Mouse (Mus musculus) MEL (cell line): ENCODE data around the gene Tex9. TPM values are rescaled to one million over a fixed set of nuclear protein-coding genes. Genes with fewer than 3 reads are reported as not detected.

Source experiments
- DNase-seq: peaks from one replicate; pipeline ENCODE4 v3.0.0; 2011; ENCODE audit warnings: low read depth, low spot score
- H3K27ac ChIP-seq: 2 replicates; pipeline ENCODE4 v1.5.1; 2012; ENCODE audit warnings: low read depth, mild to moderate bottlenecking, control low read depth, low read length, moderate library complexity; ENCODE audit not compliant: control insufficient read depth
- H3K27me3 ChIP-seq, 2 experiments: fragments of 150-350 bp in 1 of 2; sonication (generic) in 1 of 2; 2 replicates each; pipeline ENCODE4 v1.6.1; 2012; ENCODE audit warnings: low read length in 2 of 2, mild to moderate bottlenecking in 2 of 2, improper control_type of control experiment in 1 of 2, moderate library complexity in 1 of 2; ENCODE audit not compliant: insufficient read depth in 2 of 2, control insufficient read depth in 1 of 2
- H3K36me3 ChIP-seq, 2 experiments: 2 replicates each; pipeline ENCODE4 v1.6.1; 2012 to 2014; ENCODE audit warnings: low read length in 2 of 2, improper control_type of control experiment in 1 of 2, inconsistent platforms in 1 of 2, mild to moderate bottlenecking in 1 of 2; ENCODE audit not compliant: insufficient read depth in 2 of 2, control insufficient read depth in 1 of 2
- H3K4me1 ChIP-seq, 2 experiments: fragments of 150-350 bp in 1 of 2; sonication (generic) in 1 of 2; 2 replicates each; pipeline ENCODE4 v1.6.1; 2012; ENCODE audit warnings: low read length in 2 of 2, improper control_type of control experiment in 1 of 2, mild to moderate bottlenecking in 1 of 2; ENCODE audit not compliant: insufficient read depth in 2 of 2, control insufficient read depth in 1 of 2
- H3K4me3 ChIP-seq, 2 experiments: fragments of 150-350 bp in 1 of 2; sonication (generic) in 1 of 2; 2 replicates each; pipeline ENCODE4 v1.5.1; 2012; ENCODE audit warnings: low read depth in 2 of 2, low read length in 2 of 2, mild to moderate bottlenecking in 2 of 2, moderate library complexity in 2 of 2, control low read depth in 1 of 2, improper control_type of control experiment in 1 of 2; ENCODE audit not compliant: control insufficient read depth in 1 of 2, insufficient read depth in 1 of 2
- H3K79me2 ChIP-seq: 2 replicates; pipeline ENCODE4 v1.6.1; 2012; ENCODE audit warnings: mild to moderate bottlenecking, low read length, moderate library complexity; ENCODE audit not compliant: control insufficient read depth, poor library complexity, insufficient read depth
- H3K9ac ChIP-seq: 2 replicates; pipeline ENCODE4 v1.6.1; 2012; ENCODE audit warnings: low read depth, mild to moderate bottlenecking, control low read depth, low read length, moderate library complexity; ENCODE audit not compliant: control insufficient read depth, poor library complexity, severe bottlenecking
- H3K9me3 ChIP-seq: fragments of 150-350 bp; sonication (generic); replicated peaks from 2 replicates; pipeline ENCODE4 v1.6.1; 2012; ENCODE audit warnings: mild to moderate bottlenecking, low read length, improper control_type of control experiment, moderate library complexity; ENCODE audit not compliant: insufficient read depth
- BHLHE40 ChIP-seq: IDR thresholded peaks from 2 replicates; pipeline ENCODE4 v1.6.1; 2012; ENCODE audit warnings: low read depth, mild to moderate bottlenecking, inconsistent platforms, low read length, improper control_type of control experiment, borderline replicate concordance
- CHD2 ChIP-seq: IDR thresholded peaks from 2 replicates; pipeline ENCODE4 v1.6.1; 2011; ENCODE audit warnings: low read length, improper control_type of control experiment
- ELF1 ChIP-seq: IDR thresholded peaks from 2 replicates; pipeline ENCODE4 v1.6.1; 2014; ENCODE audit warnings: low read depth, mild to moderate bottlenecking, inconsistent platforms, low read length, improper control_type of control experiment, moderate library complexity
- ETS1 ChIP-seq: IDR thresholded peaks from 2 replicates; pipeline ENCODE4 v1.6.1; 2012; ENCODE audit warnings: low read depth, mild to moderate bottlenecking, inconsistent platforms, low read length, improper control_type of control experiment, moderate library complexity
- GABPA ChIP-seq: IDR thresholded peaks from 2 replicates; pipeline ENCODE4 v1.6.1; 2012; ENCODE audit warnings: low read depth, mild to moderate bottlenecking, inconsistent platforms, low read length, improper control_type of control experiment, moderate library complexity
- GATA1 ChIP-seq: IDR thresholded peaks from 2 replicates; pipeline ENCODE4 v1.6.1; 2011; ENCODE audit warnings: low read depth, low read length, improper control_type of control experiment
- HCFC1 ChIP-seq: IDR thresholded peaks from 2 replicates; pipeline ENCODE4 v1.6.1; 2012; ENCODE audit warnings: low read depth, mild to moderate bottlenecking, inconsistent platforms, low read length, improper control_type of control experiment, moderate library complexity
- JUND ChIP-seq: IDR thresholded peaks from 2 replicates; pipeline ENCODE4 v1.6.1; 2011; ENCODE audit warnings: low read depth, mild to moderate bottlenecking, improper control_type of control experiment, low read length
- KAT2A ChIP-seq: conservative IDR thresholded peaks from 2 replicates; pipeline ENCODE4 v1.6.1; 2012; ENCODE audit warnings: low read depth, low read length, improper control_type of control experiment, inconsistent platforms
- MAFK ChIP-seq: IDR thresholded peaks from 2 replicates; pipeline ENCODE4 v1.6.1; 2011; ENCODE audit warnings: low read depth, mild to moderate bottlenecking, low read length, improper control_type of control experiment, borderline replicate concordance
- MAZ ChIP-seq: IDR thresholded peaks from 2 replicates; pipeline ENCODE4 v1.6.1; 2012; ENCODE audit warnings: low read depth, mild to moderate bottlenecking, inconsistent platforms, low read length, improper control_type of control experiment
- MXI1 ChIP-seq: IDR thresholded peaks from 2 replicates; pipeline ENCODE4 v1.6.1; 2011; ENCODE audit warnings: mild to moderate bottlenecking, low read depth, low read length, improper control_type of control experiment
- NRF1 ChIP-seq: IDR thresholded peaks from 2 replicates; pipeline ENCODE4 v1.6.1; 2014; ENCODE audit warnings: low read depth, mild to moderate bottlenecking, inconsistent platforms, low read length, improper control_type of control experiment, moderate library complexity; ENCODE audit not compliant: poor library complexity, insufficient read depth, severe bottlenecking
- POLR2AphosphoS2 ChIP-seq: IDR thresholded peaks from 2 replicates; pipeline ENCODE4 v1.6.1; 2011; ENCODE audit warnings: low read length, improper control_type of control experiment
- RCOR1 ChIP-seq: IDR thresholded peaks from 2 replicates; pipeline ENCODE4 v1.6.1; 2012; ENCODE audit warnings: low read depth, mild to moderate bottlenecking, inconsistent platforms, low read length, improper control_type of control experiment
- SMC3 ChIP-seq: IDR thresholded peaks from 2 replicates; pipeline ENCODE4 v1.6.1; 2011; ENCODE audit warnings: low read depth, low read length, improper control_type of control experiment
- TAL1 ChIP-seq: IDR thresholded peaks from 2 replicates; pipeline ENCODE4 v1.6.1; 2012; ENCODE audit warnings: mild to moderate bottlenecking, inconsistent platforms, low read length, moderate library complexity, mixed read lengths
- TBP ChIP-seq: IDR thresholded peaks from 2 replicates; pipeline ENCODE4 v1.8.0; 2011; ENCODE audit warnings: low read depth, low read length, improper control_type of control experiment
- TCF12 ChIP-seq: IDR thresholded peaks from 2 replicates; pipeline ENCODE4 v1.6.1; 2014; ENCODE audit warnings: low read depth, mild to moderate bottlenecking, inconsistent platforms, low read length, improper control_type of control experiment, moderate library complexity
- UBTF ChIP-seq: IDR thresholded peaks from 2 replicates; pipeline ENCODE4 v1.6.1; 2012; ENCODE audit warnings: low read depth, mild to moderate bottlenecking, inconsistent platforms, low read length, improper control_type of control experiment, moderate library complexity, borderline replicate concordance; ENCODE audit not compliant: insufficient read depth
- USF1 ChIP-seq: IDR thresholded peaks from 2 replicates; pipeline ENCODE4 v1.6.1; 2014; ENCODE audit warnings: low read depth, mild to moderate bottlenecking, inconsistent platforms, low read length, improper control_type of control experiment, moderate library complexity
- USF2 ChIP-seq, 2 experiments: IDR thresholded peaks; 2 replicates each; pipeline ENCODE4 v1.6.1; 2011 to 2012; ENCODE audit warnings: improper control_type of control experiment in 2 of 2, low read length in 2 of 2, borderline replicate concordance in 1 of 2, inconsistent platforms in 1 of 2, low read depth in 1 of 2, mild to moderate bottlenecking in 1 of 2; ENCODE audit not compliant: insufficient read depth in 1 of 2
- ZC3H11A ChIP-seq: IDR thresholded peaks from 2 replicates; pipeline ENCODE4 v1.6.1; 2012; ENCODE audit warnings: low read depth, mild to moderate bottlenecking, inconsistent platforms, low read length, improper control_type of control experiment
- ZMIZ1 ChIP-seq: IDR thresholded peaks from 2 replicates; pipeline ENCODE4 v1.6.1; 2012; ENCODE audit warnings: low read depth, mild to moderate bottlenecking, inconsistent platforms, low read length, improper control_type of control experiment, moderate library complexity
- ZNF384 ChIP-seq: IDR thresholded peaks from 2 replicates; pipeline ENCODE4 v1.6.1; 2012; ENCODE audit warnings: low read depth, mild to moderate bottlenecking, inconsistent platforms, low read length, improper control_type of control experiment
- polyA plus RNA-seq, 2 experiments: library from polyadenylated mRNA; stranded (reverse) in 1 of 2; unstranded in 1 of 2; fragments of >175 nt in 1 of 2; fragments of >200 nt in 1 of 2; gene quantifications; 2 replicates each; pipeline versions ENCODE4 v1.2.1 to v1.2.4; 2012; ENCODE audit warnings: low replicate concordance in 2 of 2, low read depth in 1 of 2; ENCODE audit not compliant: insufficient read length in 2 of 2, insufficient read depth in 1 of 2, missing spikeins in 1 of 2
- total RNA-seq: library from RNA; depleted of rRNA; stranded (reverse); fragments of 300-350 nt; gene quantifications from 2 replicates; pipeline ENCODE4 v1.2.3, GENCODE M21; 2012

Gene Tex9
- total and polyA plus RNA-seq, 3 experiments = 7.0 to 17.1 TPM; not detected in 1

- TF ChIP-seq SMC3 = no peak
- no peak for TF ChIP-seq TBP
Observed at GRCm38 (mm10) chr9:72440358-72440757, 51.7 kb downstream of the Tex9 start (continued).

- TF ChIP-seq ELF1 (no peak), USF1 (no peak), CHD2 (no peak), JUND (no peak), UBTF (no peak), ZNF384 (peak; percentile 67), GATA1 (no peak), MXI1 (no peak; the same call in 1 of the 2 replicates), MAZ (0 out of 2 replicates have a peak, but pooled peaks have one; percentile 13), BHLHE40 (no peak), MAFK (no peak)
- TF ChIP-seq, all 39 proteins: peak for 2
Observed at GRCm38 (mm10) chr9:72438749-72439148, 53.3 kb downstream of the Tex9 start.

GRCm38 (mm10) chr9:72437822-72438701 is 54.0 kb downstream of the Tex9 start, which contains the start of gene Mns1:
Gene Mns1, plus strand, starts transcription at chr9:72438011.
- peak; percentile 98 for DNase-seq
- Histone ChIP-seq H3K79me2 (peaks cover 12% of the 10 kb centered on the region), H3K36me3 (peaks cover 0 to 25% of the 10 kb centered on the region in 2 experiments; a peak in 3 of 4 replicates), H3K4me1 (peaks cover 15 to 17% of the 10 kb centered on the region in 2 experiments), H3K27me3 (no peaks in the 10 kb centered on the region), H3K27ac (peak within 1 kb of the TSS; percentile 67), H3K4me3 (peak within 1 kb of the TSS; percentile 74 to 93), H3K9me3 (no peaks in the 10 kb centered on the region), H3K9ac (peak within 1 kb of the TSS; percentile 89)
- 0 out of 2 replicates have a peak, but pooled peaks have one; percentile 27 for TF ChIP-seq NRF1
- peak; percentile 98 for TF ChIP-seq MXI1
- peak; percentile 76 for TF ChIP-seq ZMIZ1
- TF ChIP-seq ETS1 = peak; percentile 39; the same call in 1 of the 2 replicates
- TF ChIP-seq USF2 (IDR thresholded peaks at IDR 0.05; ENCODE audit: borderline replicate concordance in 1 of 2, insufficient read depth in 1 of 2, low read depth in 1 of 2, low read length in 2 of 2) = no peak
- TF ChIP-seq POLR2AphosphoS2 = peak; percentile 56; the same call in 1 of the 2 replicates
- no peak for TF ChIP-seq RCOR1
- peak; percentile 78 for TF ChIP-seq HCFC1
- peak; percentile 69 for TF ChIP-seq USF1
- TF ChIP-seq ELF1 = peak; percentile 68
- no peak for TF ChIP-seq TAL1
- 0 out of 2 replicates have a peak, but pooled peaks have one; percentile 50 for TF ChIP-seq MAZ
- no peak for TF ChIP-seq ZC3H11A
- no peak for TF ChIP-seq GABPA
- TF ChIP-seq TCF12 = peak; percentile 56
- no peak for TF ChIP-seq MAFK
- peak; percentile 48; the same call in 1 of the 2 replicates for TF ChIP-seq KAT2A
- TF ChIP-seq GATA1 = no peak
- no peak for TF ChIP-seq SMC3

More at GRCm38 (mm10) chr9:72438749-72439148, 53.3 kb downstream of the Tex9 start:
- peak overlapping the region; percentile 74 to 93 for H3K4me3 ChIP-seq
- peaks cover 12 to 13% of the 10 kb centered on the region in 2 experiments for H3K4me1 ChIP-seq
- no peaks in the 10 kb centered on the region for H3K9me3 ChIP-seq
- H3K27me3 ChIP-seq = no peaks in the 10 kb centered on the region
- peaks cover 17% of the 10 kb centered on the region for H3K79me2 ChIP-seq
- peak overlapping the region; percentile 89 for H3K9ac ChIP-seq
- peaks cover 0 to 26% of the 10 kb centered on the region in 2 experiments; a peak in 3 of 4 replicates for H3K36me3 ChIP-seq
- DNase-seq = no peak
- peak overlapping the region; percentile 67 for H3K27ac ChIP-seq
